Mouse (Mus musculus) left cerebral cortex, postnatal 10 days (tissue): ENCODE data around the gene Gm10424. TPM values are rescaled to one million over a fixed set of nuclear protein-coding genes. Genes with fewer than 3 reads are reported as not detected.
"Not testable (repeated sequence)": the region's sequence is repeated elsewhere in the genome, so short reads cannot be mapped to it uniquely, and the experiment has no call there.

Experiments used
- DNase-seq, 2 experiments: peaks; one replicate each; pipeline ENCODE4 v3.0.0; 2021 to 2022; ENCODE audit warnings: low spot score in 2 of 2, mixed read lengths in 1 of 2; ENCODE audit errors: extremely low spot score in 1 of 2
- intact Hi-C: fragments of 180-260 bp; cut with DNase I; formaldehyde crosslinking; loops from one replicate; pipeline ENCODE4 v1.15.1; 2025
- total RNA-seq, 2 experiments: library from RNA; stranded (reverse); gene quantifications; 2 replicates each; pipeline ENCODE4 v1.2.3; 2021

Gene Gm10424
- not detected for total RNA-seq

GRCm38 (mm10) chr5:95272668-95273067 lies at the start of gene Gm10424:
Gene Gm10424 (minus strand): TSS chr5:95272768.
- DNase-seq, intact Hi-C loops: not testable (repeated sequence)

GRCm38 (mm10) chr5:95305611-95306010 lies 33.0 kb upstream of the Gm10424 start, which contains the start of gene Gm3259:
Gene Gm3259 (plus strand): TSS chr5:95305911.
- intact Hi-C loops, DNase-seq: not testable (repeated sequence)

Other genes starting within 250 kb of the Gm10424 start
- gene Gm7942, start 165.8 kb downstream of the Gm10424 start, total RNA-seq = not detected
- not detected for gene Gm16513, start 90.1 kb downstream of the Gm10424 start, total RNA-seq
- gene Gm3259, start 33.1 kb upstream of the Gm10424 start, total RNA-seq = not detected
- not detected for gene D5Ertd577e, start 184.0 kb upstream of the Gm10424 start, total RNA-seq
- not detected for gene Gm3286, start 238.0 kb upstream of the Gm10424 start, total RNA-seq